Mouse (Mus musculus) hindbrain, embryonic 13.5 days (tissue): ENCODE measurements at regions not wholly inside any gene's neighbourhood (a gene's known extent, or its start where the extent isn't known, plus 50 kb on each side); places are given as distances from the start of the nearest gene placed in this dataset.

Experiments used
- ATAC-seq: fragments of 200-750 bp; cut with Nextera tagmentation; 2 replicates; pipeline ENCODE4 v1.8.0; 2017; ENCODE audit warnings: moderate TSS enrichment; ENCODE audit not compliant: low FRiP score
- H3K27ac ChIP-seq: fragments of 300-500 bp; sonication (generic); 2 replicates; pipeline ENCODE4 v1.5.1; 2015; ENCODE audit warnings: inconsistent platforms, mild to moderate bottlenecking, moderate library complexity
- H3K27me3 ChIP-seq: fragments of 300-500 bp; sonication (generic); 2 replicates; pipeline ENCODE4 v1.6.1; 2015; ENCODE audit warnings: mild to moderate bottlenecking, inconsistent platforms
- H3K36me3 ChIP-seq: fragments of 300-500 bp; sonication (generic); 2 replicates; pipeline ENCODE4 v1.6.1; 2015; ENCODE audit warnings: mild to moderate bottlenecking, inconsistent platforms
- H3K4me1 ChIP-seq: fragments of 300-500 bp; sonication (generic); replicated peaks from 2 replicates; pipeline ENCODE4 v1.6.1; 2015; ENCODE audit warnings: inconsistent platforms
- H3K4me2 ChIP-seq: fragments of 300-500 bp; sonication (generic); 2 replicates; pipeline ENCODE4 v1.6.1; 2015; ENCODE audit warnings: inconsistent platforms, mild to moderate bottlenecking, moderate library complexity
- H3K4me3 ChIP-seq: fragments of 300-500 bp; sonication (generic); 2 replicates; pipeline ENCODE4 v1.5.1; 2015; ENCODE audit warnings: mild to moderate bottlenecking, inconsistent platforms
- H3K9ac ChIP-seq: fragments of 300-500 bp; sonication (generic); 2 replicates; pipeline ENCODE4 v1.6.1; 2015; ENCODE audit warnings: mild to moderate bottlenecking, inconsistent platforms
- H3K9me3 ChIP-seq: fragments of 300-500 bp; sonication (generic); 2 replicates; pipeline ENCODE4 v1.6.1; 2016; ENCODE audit warnings: inconsistent platforms
- WGBS: fragments of 180-500 bp; shearing (Covaris S2); methylation state at CpG from one replicate; pipeline ENCODE4 v1.1.7; 2015; 5-methylcytosine and 5-hydroxymethylcytosine counted together

GRCm38 (mm10) chr15:45612954-45613353, 5478.8 kb downstream of the 9330182O14Rik start:
- H3K4me3 ChIP-seq = no peak overlapping the region
- H3K4me1 ChIP-seq = no peaks in the 10 kb centered on the region
- H3K9ac ChIP-seq = no peak overlapping the region
- no peaks in the 10 kb centered on the region for H3K36me3 ChIP-seq
- no peak for ATAC-seq
- H3K4me2 ChIP-seq = no peak overlapping the region
- H3K9me3 ChIP-seq = no peaks in the 10 kb centered on the region
- H3K27ac ChIP-seq = no peak overlapping the region
- H3K27me3 ChIP-seq = no peaks in the 10 kb centered on the region

GRCm38 (mm10) chr15:45646256-45646655, 5512.1 kb downstream of the 9330182O14Rik start:
- H3K27me3 ChIP-seq = no peaks in the 10 kb centered on the region
- H3K27ac ChIP-seq = no peak overlapping the region
- no peak for ATAC-seq

DNA sequence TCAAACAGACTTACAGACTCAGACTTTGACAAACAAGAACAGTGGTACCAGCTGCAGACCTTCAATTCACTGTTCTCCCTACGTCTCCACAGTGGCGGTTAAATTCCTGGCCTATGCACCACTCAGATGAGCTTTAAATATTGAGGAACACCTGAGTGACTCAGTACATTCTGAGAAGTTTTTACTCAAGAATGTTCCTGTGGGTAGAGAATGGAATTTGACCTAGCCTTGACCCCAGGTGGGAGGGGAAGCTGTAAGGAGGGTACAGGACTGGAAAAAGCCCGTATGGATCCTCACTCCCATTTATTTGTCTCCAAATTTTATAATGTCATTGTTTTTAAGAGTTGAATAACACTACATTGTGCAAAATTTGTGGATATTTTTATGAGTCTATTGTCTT, 5529.4 kb downstream of the 9330182O14Rik start:
- WGBS = 85% methylated on average over 3 of the region's 3 CpGs
- no peak for ATAC-seq
- Histone ChIP-seq H3K27ac (no peak overlapping the region), H3K36me3 (no peaks in the 10 kb centered on the region), H3K4me1 (no peaks in the 10 kb centered on the region), H3K9me3 (0 out of 2 replicates have a peak, but pooled peaks cover 3% of the 10 kb centered on the region), H3K4me2 (no peak overlapping the region), H3K9ac (no peak overlapping the region), H3K27me3 (no peaks in the 10 kb centered on the region), H3K4me3 (no peak overlapping the region)

More at GRCm38 (mm10) chr15:45646256-45646655, 5512.1 kb downstream of the 9330182O14Rik start:
- no peaks in the 10 kb centered on the region for H3K9me3 ChIP-seq
- H3K4me1 ChIP-seq = no peaks in the 10 kb centered on the region
- H3K36me3 ChIP-seq = no peaks in the 10 kb centered on the region
- H3K9ac ChIP-seq = no peak overlapping the region
- no peak overlapping the region for H3K4me2 ChIP-seq
- H3K4me3 ChIP-seq = no peak overlapping the region

- no peaks in the 10 kb centered on the region for H3K27me3 ChIP-seq
- H3K27ac ChIP-seq = no peak overlapping the region
- no peak for ATAC-seq
- H3K4me2 ChIP-seq = no peak overlapping the region
- WGBS = 96% methylated on average over 1 of the region's 1 CpGs
- peaks cover 11% of the 10 kb centered on the region for H3K9me3 ChIP-seq
- H3K4me1 ChIP-seq = no peaks in the 10 kb centered on the region
- no peak overlapping the region for H3K4me3 ChIP-seq
- H3K36me3 ChIP-seq = no peaks in the 10 kb centered on the region
- no peak overlapping the region for H3K9ac ChIP-seq
Observed at GRCm38 (mm10) chr15:45689446-45689845, 5555.3 kb downstream of the 9330182O14Rik start.

- Histone ChIP-seq H3K27me3 (no peaks in the 10 kb centered on the region), H3K9me3 (peaks cover 11% of the 10 kb centered on the region), H3K4me1 (no peaks in the 10 kb centered on the region), H3K27ac (no peak overlapping the region), H3K4me2 (no peak overlapping the region), H3K4me3 (no peak overlapping the region), H3K36me3 (no peaks in the 10 kb centered on the region), H3K9ac (no peak overlapping the region)
- ATAC-seq = no peak
Observed at GRCm38 (mm10) chr15:45690026-45690425, 5555.9 kb downstream of the 9330182O14Rik start.

GRCm38 (mm10) chr15:45711109-45711508, 5576.9 kb downstream of the 9330182O14Rik start:
- H3K4me1 ChIP-seq = no peaks in the 10 kb centered on the region
- H3K36me3 ChIP-seq = no peaks in the 10 kb centered on the region
- WGBS = 27% methylated on average over 2 of the region's 2 CpGs
- no peak overlapping the region for H3K4me3 ChIP-seq
- no peak overlapping the region for H3K4me2 ChIP-seq
- H3K9ac ChIP-seq = no peak overlapping the region
- no peak overlapping the region for H3K27ac ChIP-seq
- H3K9me3 ChIP-seq = no peaks in the 10 kb centered on the region
- peak; percentile 90 for ATAC-seq
- no peaks in the 10 kb centered on the region for H3K27me3 ChIP-seq

GRCm38 (mm10) chr15:45730370-45731153, 5596.4 kb downstream of the 9330182O14Rik start:
- Histone ChIP-seq H3K4me3 (no peak overlapping the region), H3K9ac (no peak overlapping the region), H3K4me1 (no peaks in the 10 kb centered on the region), H3K27me3 (no peaks in the 10 kb centered on the region), H3K36me3 (no peaks in the 10 kb centered on the region), H3K27ac (no peak overlapping the region), H3K9me3 (no peaks in the 10 kb centered on the region), H3K4me2 (no peak overlapping the region)
- WGBS = 56% methylated on average over 3 of the region's 3 CpGs
- peak; percentile 83 for ATAC-seq

- Histone ChIP-seq H3K9ac (no peak overlapping the region), H3K36me3 (no peaks in the 10 kb centered on the region), H3K9me3 (no peaks in the 10 kb centered on the region), H3K4me2 (no peak overlapping the region), H3K4me3 (no peak overlapping the region), H3K27ac (no peak overlapping the region), H3K4me1 (no peaks in the 10 kb centered on the region), H3K27me3 (no peaks in the 10 kb centered on the region)
- 45% methylated on average over 2 of the region's 2 CpGs for WGBS
- ATAC-seq = no peak
Observed at GRCm38 (mm10) chr15:45763225-45763624, 5629.1 kb downstream of the 9330182O14Rik start.
